Mouse (Mus musculus): ENCODE data around the gene Nos1.

Nos1 gene

GRCm38 (mm10) chr5:117898055-117898806 is 117.4 kb downstream of the Nos1 start:
- DNase-seq (ENCODE audit: low spot score in 2 of 2) = no peak

GRCm38 (mm10) chr5:117899361-117899760 is 118.5 kb downstream of the Nos1 start:
- DNase-seq (ENCODE audit: low spot score in 2 of 2) = no peak

GRCm38 (mm10) chr5:117900921-117901705 is 120.3 kb downstream of the Nos1 start:
- DNase-seq (ENCODE audit: low spot score in 2 of 2) = no peak

- no peak for DNase-seq (ENCODE audit: low spot score in 2 of 2)
Measured at GRCm38 (mm10) chr5:117903534-117903933, 122.7 kb downstream of the Nos1 start.

GRCm38 (mm10) chr5:117905728-117906127 is 124.9 kb downstream of the Nos1 start:
- no peak for DNase-seq (ENCODE audit: low spot score in 2 of 2)

- DNase-seq (ENCODE audit: low spot score in 2 of 2) = no peak
Measured at GRCm38 (mm10) chr5:117909524-117909923, 128.7 kb downstream of the Nos1 start.

GRCm38 (mm10) chr5:117916349-117916748 is 135.5 kb downstream of the Nos1 start:
- DNase-seq (ENCODE audit: low spot score in 2 of 2) = no peak

GRCm38 (mm10) chr5:117916906-117917305 is 136.1 kb downstream of the Nos1 start:
- no peak for DNase-seq (ENCODE audit: low spot score in 2 of 2)

GRCm38 (mm10) chr5:117921786-117922528 is 141.1 kb downstream of the Nos1 start:
- no peak for DNase-seq (ENCODE audit: low spot score in 2 of 2)

GRCm38 (mm10) chr5:117923688-117924087 is 142.9 kb downstream of the Nos1 start:
- no peak for DNase-seq (ENCODE audit: low spot score in 2 of 2)

GRCm38 (mm10) chr5:117928553-117928952 is 147.7 kb downstream of the Nos1 start:
- no peak for DNase-seq (ENCODE audit: low spot score in 2 of 2)

- no peak for DNase-seq (ENCODE audit: low spot score in 2 of 2)
Measured at GRCm38 (mm10) chr5:117932222-117932621, 151.4 kb downstream of the Nos1 start.

- peak; percentile 51 to 60 for DNase-seq (ENCODE audit: low spot score in 2 of 2)
Measured at GRCm38 (mm10) chr5:117932862-117933261, 152.0 kb downstream of the Nos1 start.

- no peak for DNase-seq (ENCODE audit: low spot score in 2 of 2)
Measured at GRCm38 (mm10) chr5:117936346-117936745, 155.5 kb downstream of the Nos1 start.

- DNase-seq (ENCODE audit: low spot score in 2 of 2) = no peak
Measured at GRCm38 (mm10) chr5:117937186-117937585, 156.4 kb downstream of the Nos1 start.

- peak; percentile 15 to 51 for DNase-seq (ENCODE audit: low spot score in 2 of 2)
Measured at GRCm38 (mm10) chr5:117938182-117938581, 157.3 kb downstream of the Nos1 start.

GRCm38 (mm10) chr5:117939402-117939801 is 158.6 kb downstream of the Nos1 start:
- no peak for DNase-seq (ENCODE audit: low spot score in 2 of 2)

GRCm38 (mm10) chr5:117941552-117941951 is 160.7 kb downstream of the Nos1 start:
- no peak for DNase-seq (ENCODE audit: low spot score in 2 of 2)

- DNase-seq (ENCODE audit: low spot score in 2 of 2) = peak in 1 of 2 experiments; percentile 19
Measured at GRCm38 (mm10) chr5:117946605-117947004, 165.8 kb downstream of the Nos1 start.

GRCm38 (mm10) chr5:117949393-117949792 is 168.6 kb downstream of the Nos1 start:
- no peak for DNase-seq (ENCODE audit: low spot score in 2 of 2)

GRCm38 (mm10) chr5:117953893-117954292 is 173.1 kb downstream of the Nos1 start:
- no peak for DNase-seq (ENCODE audit: low spot score in 2 of 2)

- no peak for DNase-seq (ENCODE audit: low spot score in 2 of 2)
Measured at GRCm38 (mm10) chr5:117954429-117954828, 173.6 kb downstream of the Nos1 start.

All from urinary bladder, adult 18-20 months (tissue).